Mouse (Mus musculus): ENCODE measurements around the gene Senp2. TPM values are rescaled to one million over a fixed set of nuclear protein-coding genes. Genes with fewer than 3 reads are reported as not detected.

Senp2 gene
- total and polyA plus RNA-seq, 3 experiments = 5.9 to 24.1 (median 20.2) TPM

GRCm38 (mm10) chr16:22038554-22038953 is 29.3 kb downstream of the Senp2 start:
- H3K36me3 ChIP-seq (ENCODE audit: control insufficient read depth, insufficient read depth, low read length) = no peaks in the 10 kb centered on the region
- H3K9ac ChIP-seq (ENCODE audit: low read depth, low read length) = no peak overlapping the region
- H3K4me1 ChIP-seq (ENCODE audit: control insufficient read depth, insufficient read depth, low read length) = no peaks in the 10 kb centered on the region
- no peaks in the 10 kb centered on the region for H3K27me3 ChIP-seq (ENCODE audit: control insufficient read depth, insufficient read depth, low read length)
- DNase-seq = no peak
- intact Hi-C loops (cut with DNase I) = no loop called here
- no peak overlapping the region for H3K4me3 ChIP-seq
- TF ChIP-seq EP300 (IDR thresholded peaks at IDR 0.05; ENCODE audit: insufficient read depth, low read depth, low read length) (no peak), CTCF (IDR thresholded peaks at IDR 0.05) (no peak), POLR2A (IDR thresholded peaks at IDR 0.05; ENCODE audit: insufficient read depth, low read depth, low read length) (no peak)
- H3K79me2 ChIP-seq (replicated peaks; ENCODE audit: control insufficient read depth, insufficient read depth, low read length) = no peaks in the 10 kb centered on the region
- H3K27ac ChIP-seq = no peak overlapping the region
- WGBS = 78% methylated on average over 10 of the region's 10 CpGs

DNA sequence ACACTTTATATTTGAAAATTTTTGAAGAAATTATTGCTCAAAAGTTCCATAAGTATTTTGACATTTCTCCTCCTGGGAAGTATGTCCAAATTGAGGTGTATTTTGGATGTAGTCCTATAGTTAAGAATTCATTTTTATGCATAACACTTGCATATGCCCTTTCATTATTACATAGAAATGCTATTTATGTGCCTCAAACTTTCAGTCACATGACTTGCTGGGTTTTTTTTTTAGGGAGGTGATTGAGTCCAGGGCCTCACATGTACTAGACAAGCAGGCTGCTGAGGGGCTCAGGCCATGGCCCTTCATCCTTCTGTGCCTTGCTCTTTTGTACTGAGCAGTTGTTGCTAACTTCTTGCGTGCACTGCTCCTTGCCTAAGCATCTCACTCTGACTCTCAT is 30.7 kb downstream of the Senp2 start:
- Histone ChIP-seq H3K36me3 (ENCODE audit: control insufficient read depth, insufficient read depth, low read length) (no peaks in the 10 kb centered on the region; the same call in 1 of the 2 replicates), H3K4me1 (ENCODE audit: control insufficient read depth, insufficient read depth, low read length) (no peaks in the 10 kb centered on the region), H3K9ac (ENCODE audit: low read depth, low read length) (no peak overlapping the region), H3K27me3 (ENCODE audit: control insufficient read depth, insufficient read depth, low read length) (no peaks in the 10 kb centered on the region), H3K4me3 (no peak overlapping the region), H3K27ac (no peak overlapping the region), H3K79me2 (replicated peaks; ENCODE audit: control insufficient read depth, insufficient read depth, low read length) (no peaks in the 10 kb centered on the region)
- WGBS = 92% methylated on average over 1 of the region's 1 CpGs
- no peak for DNase-seq
- TF ChIP-seq POLR2A (IDR thresholded peaks at IDR 0.05; ENCODE audit: insufficient read depth, low read depth, low read length) (no peak), CTCF (IDR thresholded peaks at IDR 0.05) (no peak), EP300 (IDR thresholded peaks at IDR 0.05; ENCODE audit: insufficient read depth, low read depth, low read length) (no peak)
- intact Hi-C loops (cut with DNase I) = no loop called here

- Histone ChIP-seq H3K4me1 (ENCODE audit: control insufficient read depth, insufficient read depth, low read length) (no peaks in the 10 kb centered on the region), H3K9ac (ENCODE audit: low read depth, low read length) (no peak overlapping the region), H3K36me3 (ENCODE audit: control insufficient read depth, insufficient read depth, low read length) (no peaks in the 10 kb centered on the region; the same call in 1 of the 2 replicates), H3K4me3 (no peak overlapping the region), H3K27me3 (ENCODE audit: control insufficient read depth, insufficient read depth, low read length) (no peaks in the 10 kb centered on the region), H3K79me2 (replicated peaks; ENCODE audit: control insufficient read depth, insufficient read depth, low read length) (no peaks in the 10 kb centered on the region), H3K27ac (no peak overlapping the region)
- WGBS = 78% methylated on average over 4 of the region's 4 CpGs
- intact Hi-C loops (cut with DNase I) = no loop called here
- TF ChIP-seq POLR2A (IDR thresholded peaks at IDR 0.05; ENCODE audit: insufficient read depth, low read depth, low read length) (no peak), EP300 (IDR thresholded peaks at IDR 0.05; ENCODE audit: insufficient read depth, low read depth, low read length) (no peak), CTCF (IDR thresholded peaks at IDR 0.05) (no peak)
- no peak for DNase-seq
These were observed 34.5 kb downstream of the Senp2 start for GRCm38 (mm10) chr16:22043830-22044229.

GRCm38 (mm10) chr16:22045930-22046329 is 36.6 kb downstream of the Senp2 start:
- H3K79me2 ChIP-seq (replicated peaks; ENCODE audit: control insufficient read depth, insufficient read depth, low read length) = no peaks in the 10 kb centered on the region
- WGBS = 96% methylated on average over 3 of the region's 3 CpGs
- no peak for DNase-seq
- H3K4me1 ChIP-seq (ENCODE audit: control insufficient read depth, insufficient read depth, low read length) = no peaks in the 10 kb centered on the region
- intact Hi-C loops (cut with DNase I) = no loop called here
- H3K36me3 ChIP-seq (ENCODE audit: control insufficient read depth, insufficient read depth, low read length) = no peaks in the 10 kb centered on the region; the same call in 1 of the 2 replicates
- no peaks in the 10 kb centered on the region for H3K27me3 ChIP-seq (ENCODE audit: control insufficient read depth, insufficient read depth, low read length)
- H3K9ac ChIP-seq (ENCODE audit: low read depth, low read length) = no peak overlapping the region
- H3K27ac ChIP-seq = no peak overlapping the region
- TF ChIP-seq CTCF (IDR thresholded peaks at IDR 0.05) = no peak
- no peak for TF ChIP-seq POLR2A (IDR thresholded peaks at IDR 0.05; ENCODE audit: insufficient read depth, low read depth, low read length)
- TF ChIP-seq EP300 (IDR thresholded peaks at IDR 0.05; ENCODE audit: insufficient read depth, low read depth, low read length) = no peak
- no peak overlapping the region for H3K4me3 ChIP-seq

- intact Hi-C loops (cut with DNase I) = no loop called here
- H3K27me3 ChIP-seq (ENCODE audit: control insufficient read depth, insufficient read depth, low read length) = no peaks in the 10 kb centered on the region
- WGBS = 71% methylated on average over 10 of the region's 10 CpGs
- no peak overlapping the region for H3K27ac ChIP-seq
- H3K9ac ChIP-seq (ENCODE audit: low read depth, low read length) = no peak overlapping the region
- no peak for DNase-seq
- H3K79me2 ChIP-seq (replicated peaks; ENCODE audit: control insufficient read depth, insufficient read depth, low read length) = no peaks in the 10 kb centered on the region
- H3K36me3 ChIP-seq (ENCODE audit: control insufficient read depth, insufficient read depth, low read length) = no peaks in the 10 kb centered on the region; the same call in 1 of the 2 replicates
- TF ChIP-seq CTCF (IDR thresholded peaks at IDR 0.05) (no peak), POLR2A (IDR thresholded peaks at IDR 0.05; ENCODE audit: insufficient read depth, low read depth, low read length) (no peak), EP300 (IDR thresholded peaks at IDR 0.05; ENCODE audit: insufficient read depth, low read depth, low read length) (no peak)
- H3K4me1 ChIP-seq (ENCODE audit: control insufficient read depth, insufficient read depth, low read length) = no peaks in the 10 kb centered on the region
- no peak overlapping the region for H3K4me3 ChIP-seq
These were observed 37.6 kb downstream of the Senp2 start for GRCm38 (mm10) chr16:22046739-22047366.

GRCm38 (mm10) chr16:22053411-22053810 is 44.1 kb downstream of the Senp2 start:
- Histone ChIP-seq H3K27me3 (ENCODE audit: control insufficient read depth, insufficient read depth, low read length) (no peaks in the 10 kb centered on the region), H3K27ac (no peak overlapping the region), H3K4me1 (ENCODE audit: control insufficient read depth, insufficient read depth, low read length) (no peaks in the 10 kb centered on the region), H3K36me3 (ENCODE audit: control insufficient read depth, insufficient read depth, low read length) (no peaks in the 10 kb centered on the region), H3K4me3 (no peak overlapping the region), H3K9ac (ENCODE audit: low read depth, low read length) (no peak overlapping the region), H3K79me2 (replicated peaks; ENCODE audit: control insufficient read depth, insufficient read depth, low read length) (no peaks in the 10 kb centered on the region)
- DNase-seq = no peak
- 96% methylated on average over 21 of the region's 21 CpGs for WGBS
- TF ChIP-seq CTCF (IDR thresholded peaks at IDR 0.05) = no peak
- TF ChIP-seq EP300 (IDR thresholded peaks at IDR 0.05; ENCODE audit: insufficient read depth, low read depth, low read length) = no peak
- TF ChIP-seq POLR2A (IDR thresholded peaks at IDR 0.05; ENCODE audit: insufficient read depth, low read depth, low read length) = no peak
- intact Hi-C loops (cut with DNase I) = no loop called here

Measured in heart, adult 2 months (tissue).